Mouse (Mus musculus): ENCODE results near the gene Zfp646.

Zfp646 gene

GRCm38 (mm10) chr7:127919290-127919689 lies 43.3 kb downstream of the Zfp646 start:
- in situ Hi-C loops (cut with MseI, MboI) = no loop called here

DNA sequence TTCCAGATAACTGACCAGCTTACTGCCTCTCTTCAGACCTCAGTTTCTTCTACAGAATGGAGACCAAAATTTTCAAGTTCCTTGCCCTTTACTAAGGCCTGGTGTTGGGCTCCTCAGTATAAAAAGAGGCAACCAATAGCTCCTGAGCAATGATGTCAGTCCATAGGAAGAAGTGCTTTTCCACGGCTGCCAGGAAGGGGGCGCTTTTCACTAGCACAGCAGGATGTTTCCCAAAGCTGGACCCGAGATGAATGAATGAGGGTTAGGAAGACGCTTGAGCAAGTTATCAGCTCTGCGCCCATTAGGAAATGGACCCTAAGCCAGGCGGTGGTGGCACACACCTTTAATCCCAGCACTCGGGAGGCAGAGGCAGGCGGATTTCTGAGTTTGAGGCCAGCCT lies 45.5 kb downstream of the Zfp646 start:
- in situ Hi-C loops (cut with MseI, MboI) = no loop called here

- in situ Hi-C loops (cut with MseI, MboI) = no loop called here
These were observed 46.6 kb downstream of the Zfp646 start for GRCm38 (mm10) chr7:127922451-127923275.

GRCm38 (mm10) chr7:127923714-127924113 lies 47.7 kb downstream of the Zfp646 start:
- in situ Hi-C loops (cut with MseI, MboI) = no loop called here

- in situ Hi-C loops (cut with MseI, MboI) = no loop called here
These were observed 49.2 kb downstream of the Zfp646 start for GRCm38 (mm10) chr7:127925252-127925651.

DNA sequence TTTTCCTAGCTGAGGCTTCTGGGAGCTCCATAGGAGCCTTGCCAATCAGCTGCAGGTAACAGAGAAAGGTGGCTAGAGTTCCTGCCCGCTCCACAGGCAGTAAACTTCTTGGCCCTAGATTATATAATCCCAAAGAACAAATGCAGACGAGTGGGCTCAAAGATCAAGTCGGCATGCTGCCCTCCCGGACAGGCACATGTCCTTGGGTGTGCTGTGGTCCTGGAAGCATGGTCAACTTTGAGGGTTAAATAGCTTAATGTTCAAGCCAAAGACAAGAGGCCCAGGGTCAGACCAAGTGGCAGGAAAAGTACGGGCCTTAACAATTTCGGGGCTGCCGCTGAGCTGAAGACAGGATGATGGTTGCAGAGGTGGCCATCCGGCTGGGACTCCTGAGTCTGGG lies 50.0 kb downstream of the Zfp646 start:
- in situ Hi-C loops (cut with MseI, MboI) = no loop called here

DNA sequence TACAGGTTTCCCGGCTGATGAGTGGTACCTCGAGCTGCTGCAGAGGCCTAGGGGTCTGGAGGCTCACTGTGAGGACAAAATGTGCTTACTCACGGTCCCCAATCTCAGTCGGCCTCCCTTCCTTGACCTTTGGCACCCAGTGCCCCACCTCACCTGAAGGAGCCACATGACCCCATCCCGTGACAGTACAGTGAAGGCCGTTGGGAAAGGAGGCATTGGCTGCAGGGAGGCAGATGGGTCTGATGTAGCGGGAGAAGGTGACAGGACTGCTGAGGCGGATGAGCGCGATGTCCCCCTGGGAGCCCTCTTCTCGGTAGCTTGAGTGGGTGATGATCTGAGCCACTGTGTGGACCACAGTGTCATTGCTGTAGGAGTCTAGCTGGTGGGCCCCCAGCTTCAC lies 50.8 kb downstream of the Zfp646 start:
- in situ Hi-C loops (cut with MseI, MboI) = no loop called here

DNA sequence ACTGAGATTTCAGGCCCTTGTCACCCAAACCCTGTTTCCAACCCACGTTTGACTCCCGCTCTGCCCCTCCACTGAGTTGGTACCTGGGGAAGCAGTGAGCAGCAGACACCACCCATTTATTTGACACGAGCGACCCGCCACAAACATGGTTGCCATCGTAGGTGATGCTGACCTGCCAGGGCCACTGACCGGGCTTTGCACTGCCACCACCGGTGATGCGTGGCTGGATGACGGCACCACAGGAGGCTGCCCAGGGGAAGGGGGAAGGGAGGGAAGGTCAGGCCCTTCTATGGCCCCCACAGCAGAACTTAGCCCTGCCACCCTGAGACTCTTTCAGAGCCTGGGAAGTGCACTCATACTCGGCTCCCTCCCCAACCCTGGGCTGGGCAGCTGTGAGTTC lies 51.7 kb downstream of the Zfp646 start:
- in situ Hi-C loops (cut with MseI, MboI) = no loop called here

DNA sequence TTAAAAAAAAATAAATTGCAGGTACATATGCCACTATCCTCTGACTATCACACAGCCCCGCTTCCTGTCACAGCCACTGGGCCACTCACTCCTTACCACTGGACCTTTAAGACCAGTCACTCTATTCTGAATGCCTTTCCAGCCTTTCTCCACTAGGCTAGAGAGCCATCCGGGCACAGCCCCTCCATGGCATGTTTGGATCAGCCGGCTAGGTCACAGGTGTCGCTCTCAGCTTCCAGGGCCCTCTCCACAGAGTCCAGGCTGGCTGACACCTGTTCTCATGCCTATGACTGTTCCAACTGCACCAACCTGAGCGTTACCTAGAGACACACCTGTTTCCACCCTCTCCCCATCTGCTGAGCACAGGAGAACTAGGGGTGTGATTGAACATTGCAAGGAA lies 52.6 kb downstream of the Zfp646 start:
- in situ Hi-C loops (cut with MseI, MboI) = no loop called here

DNA sequence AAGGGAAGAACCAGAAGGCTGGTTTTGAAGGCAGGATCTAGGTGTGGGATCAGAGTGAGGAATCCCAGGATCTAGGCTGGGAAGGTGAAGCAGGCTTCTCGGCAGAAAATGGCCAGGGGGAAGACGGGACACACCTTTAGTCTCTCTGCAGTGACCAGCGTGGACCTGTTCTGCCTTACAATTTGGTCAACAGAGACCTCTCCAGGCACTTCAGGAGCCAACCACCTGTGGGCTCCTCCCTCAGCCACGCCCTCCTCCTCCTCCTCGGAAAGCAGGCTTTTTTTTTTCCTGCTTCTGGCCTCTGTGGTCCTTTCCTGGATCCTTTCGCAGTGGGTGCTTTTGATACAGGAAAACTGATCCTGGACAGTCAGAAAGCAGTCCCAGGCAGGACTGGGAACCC lies 53.9 kb downstream of the Zfp646 start, which contains the start of gene Prss8:
TSS of gene Prss8 (minus strand) at position 182 of the 400 bp plus-strand sequence.
- in situ Hi-C loops (cut with MseI, MboI) = no loop called here

DNA sequence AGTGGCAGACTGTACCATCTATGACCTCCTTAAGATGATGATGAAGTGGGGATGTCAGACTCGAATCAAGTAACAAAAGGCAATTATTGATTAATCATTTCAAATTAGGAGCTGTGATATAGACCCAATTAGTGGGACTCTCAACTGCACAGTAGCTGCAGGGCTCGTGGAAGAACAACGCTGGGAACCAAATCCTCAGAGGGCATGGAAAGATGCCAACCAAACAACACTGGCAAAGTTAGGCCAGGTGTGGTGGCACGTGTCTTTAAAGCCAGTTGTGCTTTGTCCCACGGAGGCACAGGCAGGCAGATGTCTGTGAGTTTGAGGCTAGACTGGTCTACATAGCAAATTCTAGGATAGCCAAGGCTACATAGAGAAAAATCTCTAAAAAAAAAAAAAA lies 54.6 kb downstream of the Zfp646 start:
- in situ Hi-C loops (cut with MseI, MboI) = no loop called here

- in situ Hi-C loops (cut with MseI, MboI) = no loop called here
These were observed 55.5 kb downstream of the Zfp646 start for GRCm38 (mm10) chr7:127931351-127932135.

DNA sequence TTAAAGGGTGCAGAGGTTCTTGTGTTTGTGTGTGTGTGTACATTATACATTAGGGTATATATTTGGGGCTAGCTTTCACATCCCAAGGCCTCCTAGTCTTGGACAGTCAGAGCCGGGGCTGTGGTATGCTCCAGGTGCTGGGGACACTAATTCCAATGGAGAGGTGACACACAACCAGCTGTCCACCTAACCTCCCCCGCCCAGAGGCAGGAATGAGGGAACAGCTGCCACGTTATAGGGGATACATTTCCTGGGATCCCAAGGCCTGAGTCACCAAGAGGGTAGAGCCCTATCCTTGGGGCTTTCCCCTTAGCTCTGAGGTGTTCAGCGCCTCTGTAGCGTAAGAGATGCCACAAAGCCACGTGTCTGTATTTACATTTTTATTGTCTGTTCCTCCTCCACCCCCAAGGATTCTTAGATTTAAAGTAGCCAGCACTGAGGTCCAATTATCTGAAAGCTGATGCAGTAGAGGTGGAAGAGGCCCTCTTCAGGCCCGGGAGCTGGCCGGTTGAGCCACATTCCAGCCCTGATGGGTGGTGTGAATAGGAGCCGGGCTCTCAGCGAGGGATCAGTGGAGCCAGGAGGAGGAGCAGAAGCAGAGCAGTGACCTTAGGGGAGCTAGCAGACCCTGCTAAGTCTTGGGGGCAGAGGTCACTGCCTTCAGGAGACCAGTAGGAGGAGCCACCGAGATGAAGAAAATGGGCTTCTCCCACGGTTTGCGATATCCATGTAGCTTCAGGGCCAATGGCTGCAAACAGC lies 56.4 kb downstream of the Zfp646 start:
- in situ Hi-C loops (cut with MseI, MboI) = no loop called here

DNA sequence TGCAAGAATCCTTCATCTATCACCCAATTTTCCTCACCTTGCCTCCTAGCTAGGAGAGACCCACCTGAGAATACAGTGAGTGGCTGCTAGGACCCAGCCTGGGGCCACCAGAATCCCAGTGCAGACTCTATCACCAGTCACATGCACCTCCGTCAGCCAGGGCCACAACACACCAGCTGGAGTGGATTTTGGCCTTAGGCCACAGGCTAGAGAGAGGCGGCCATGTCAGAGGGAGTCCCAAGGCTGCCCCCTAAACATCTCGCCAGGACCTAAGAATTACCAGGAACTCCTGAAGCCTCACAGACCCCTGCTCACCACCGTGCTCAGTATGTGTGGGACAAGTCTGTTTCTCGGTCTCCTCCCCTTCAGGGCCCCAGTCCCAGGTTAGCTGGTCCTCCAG lies 58.1 kb downstream of the Zfp646 start:
- in situ Hi-C loops (cut with MseI, MboI) = no loop called here

- in situ Hi-C loops (cut with MseI, MboI) = no loop called here
These were observed 59.2 kb downstream of the Zfp646 start for GRCm38 (mm10) chr7:127935028-127935722.

Data from mouse trophoblast stem cell (cell line).